Mouse (Mus musculus): ENCODE measurements at regions not wholly inside any gene's neighbourhood (a gene's known extent, or its start where the extent isn't known, plus 50 kb on each side); places are given as distances from the start of the nearest gene placed in this dataset.

DNA sequence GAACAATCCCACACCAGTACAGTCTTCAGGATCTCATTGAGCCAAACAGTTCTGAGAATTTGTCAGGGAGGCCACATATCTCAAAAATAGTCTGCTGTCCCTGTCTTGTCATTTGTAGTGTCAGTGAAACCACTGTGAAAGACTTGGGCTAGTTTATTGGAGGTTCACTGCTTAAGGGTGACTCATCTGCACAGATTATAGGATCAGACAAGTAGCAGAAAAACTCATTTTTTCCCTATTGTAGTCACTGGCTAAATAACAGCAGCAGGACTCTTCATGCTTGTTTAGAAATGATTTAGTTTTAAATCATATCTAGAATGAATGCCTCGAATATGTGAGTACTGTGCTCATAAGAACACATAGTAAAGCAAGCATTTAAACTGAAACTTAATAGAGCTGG lies 475.2 kb upstream of the Marcks start:
- no peak for DNase-seq (ENCODE audit: low spot score in 2 of 2)

DNA sequence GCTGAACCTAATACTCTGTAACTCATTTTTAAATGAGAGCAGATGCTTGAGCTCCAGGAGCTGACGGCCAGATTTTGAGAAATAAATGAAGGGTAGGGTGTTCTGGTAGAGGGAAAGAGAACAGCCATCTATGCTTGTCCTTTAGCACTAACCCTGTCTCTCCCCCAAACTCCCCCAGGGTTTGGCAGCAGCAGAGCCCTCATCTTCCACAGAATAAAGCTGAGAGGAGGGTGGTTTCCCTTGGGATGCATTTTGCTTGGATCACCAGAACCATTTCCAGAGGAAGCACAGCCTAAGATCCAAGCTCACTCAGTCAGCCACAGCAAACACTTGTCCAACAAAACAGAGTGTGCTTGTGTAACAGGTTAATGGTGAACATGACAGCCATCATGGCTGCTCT lies 464.8 kb upstream of the Marcks start:
- DNase-seq (ENCODE audit: low spot score in 2 of 2), result no peak

DNA sequence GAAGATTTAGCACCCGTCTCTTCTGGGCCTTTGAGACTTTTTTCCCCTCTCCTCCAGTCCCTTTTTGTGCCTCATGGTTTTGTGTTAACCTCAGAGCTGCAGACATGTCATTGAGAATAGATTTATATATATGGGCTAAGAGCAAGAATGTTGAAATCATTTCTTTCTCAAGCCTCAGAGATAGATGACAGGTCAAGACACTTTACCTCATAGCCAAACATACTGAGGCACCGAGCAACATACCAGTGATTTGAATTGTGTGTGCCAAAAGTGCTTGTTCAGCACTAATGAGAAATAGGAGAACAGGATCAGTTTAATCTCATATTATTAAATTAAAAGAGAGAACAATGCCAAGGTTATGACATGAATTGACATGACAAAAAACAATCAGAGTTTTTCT lies 464.2 kb upstream of the Marcks start:
- no peak for DNase-seq (ENCODE audit: low spot score in 2 of 2)

DNA sequence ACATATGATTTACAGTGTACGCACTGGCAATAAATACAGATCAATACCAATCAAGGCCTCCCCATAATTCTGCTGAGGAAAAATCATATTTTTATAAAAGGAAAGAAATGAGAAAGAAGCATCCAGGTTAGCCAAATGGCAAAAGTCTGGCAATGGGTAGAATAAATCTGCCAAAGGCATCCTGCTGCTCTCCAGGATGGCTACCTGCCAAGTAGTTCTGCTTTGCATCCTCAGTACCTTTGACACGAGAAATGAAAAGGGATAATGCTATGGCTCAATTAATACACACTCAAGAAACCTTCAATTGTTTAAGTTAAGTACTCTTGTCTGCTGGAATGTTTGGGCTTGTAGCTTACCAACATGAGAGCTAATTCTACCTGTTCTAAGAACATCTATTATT lies 451.2 kb upstream of the Marcks start:
- no peak for DNase-seq (ENCODE audit: low spot score in 2 of 2)

DNA sequence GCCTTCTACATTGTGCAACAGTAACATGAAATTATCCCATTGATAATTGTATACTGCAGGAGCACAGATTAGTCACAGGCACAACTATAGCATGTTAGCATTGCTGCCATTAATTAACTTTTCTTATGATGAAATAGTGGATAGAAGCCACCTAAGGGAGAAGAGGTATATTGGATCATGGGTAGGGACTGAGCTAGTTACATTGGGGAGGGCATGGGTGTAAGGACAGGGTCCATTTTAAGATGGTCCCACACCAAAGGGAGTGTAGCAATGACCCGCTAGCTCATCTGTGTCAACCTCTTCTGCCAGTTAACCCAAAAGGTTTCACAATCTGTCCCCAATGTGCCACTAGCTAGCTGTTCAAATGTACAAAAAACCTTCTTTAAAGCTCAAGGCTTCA lies 450.3 kb upstream of the Marcks start:
- no peak for DNase-seq (ENCODE audit: low spot score in 2 of 2)

DNA sequence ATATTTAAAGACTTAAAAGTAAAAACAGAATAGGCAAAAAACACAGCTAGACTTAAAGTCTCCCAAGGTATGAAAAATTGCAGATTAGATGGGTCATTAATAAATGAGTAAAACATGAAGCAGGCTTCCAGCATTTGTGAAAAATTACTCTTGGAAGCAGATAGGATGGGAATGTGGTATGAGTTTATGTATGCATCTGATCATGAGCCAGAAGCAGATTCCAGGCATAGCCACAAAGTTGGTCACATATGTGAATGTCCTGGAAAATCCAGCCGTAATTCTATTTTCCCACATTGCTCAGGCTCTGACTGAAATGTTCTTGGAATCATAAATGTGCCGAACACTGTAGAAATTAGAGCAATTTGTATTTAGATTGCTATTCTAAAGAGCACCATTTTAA lies 432.5 kb upstream of the Marcks start:
- no peak for DNase-seq (ENCODE audit: low spot score in 2 of 2)

DNA sequence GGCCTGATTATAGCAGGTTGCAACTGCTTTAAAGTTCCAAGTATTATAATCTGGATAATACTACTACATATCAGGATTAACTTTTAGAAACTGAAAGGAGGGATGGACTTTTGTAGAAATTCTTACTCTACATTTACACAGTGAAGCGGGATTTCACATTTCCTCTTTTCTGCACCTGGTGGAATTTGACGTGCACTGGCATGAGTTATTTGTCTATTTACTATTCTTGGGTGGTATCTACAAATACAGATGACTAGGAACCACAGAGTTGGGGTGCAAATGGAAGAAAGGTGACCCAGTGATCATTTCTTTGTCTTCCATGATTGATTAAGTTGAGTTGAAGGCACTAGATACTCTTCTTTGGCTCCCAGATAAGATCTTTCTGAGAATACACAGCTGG lies 423.0 kb upstream of the Marcks start:
- DNase-seq (ENCODE audit: low spot score in 2 of 2), result no peak

DNA sequence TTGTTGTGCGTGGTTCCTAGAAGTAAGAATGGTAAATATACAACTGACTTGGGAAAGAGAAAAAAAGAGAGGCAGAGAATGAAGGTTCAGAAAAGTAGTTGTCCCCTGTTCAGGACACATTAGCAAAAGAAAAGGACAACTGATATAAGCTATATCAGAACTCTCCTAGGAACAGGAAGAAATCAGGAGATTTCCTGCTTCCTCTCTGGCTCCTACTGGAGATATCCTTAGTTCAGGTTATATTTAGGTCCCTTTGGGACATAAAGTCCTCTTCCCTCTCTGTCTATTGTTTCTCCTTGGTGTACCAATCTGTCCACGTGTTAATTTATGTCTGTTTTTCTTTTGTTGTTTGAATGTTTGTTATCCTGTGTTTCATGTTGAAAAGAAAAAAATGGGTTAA lies 410.7 kb upstream of the Marcks start:
- no peak for DNase-seq (ENCODE audit: low spot score in 2 of 2)

DNA sequence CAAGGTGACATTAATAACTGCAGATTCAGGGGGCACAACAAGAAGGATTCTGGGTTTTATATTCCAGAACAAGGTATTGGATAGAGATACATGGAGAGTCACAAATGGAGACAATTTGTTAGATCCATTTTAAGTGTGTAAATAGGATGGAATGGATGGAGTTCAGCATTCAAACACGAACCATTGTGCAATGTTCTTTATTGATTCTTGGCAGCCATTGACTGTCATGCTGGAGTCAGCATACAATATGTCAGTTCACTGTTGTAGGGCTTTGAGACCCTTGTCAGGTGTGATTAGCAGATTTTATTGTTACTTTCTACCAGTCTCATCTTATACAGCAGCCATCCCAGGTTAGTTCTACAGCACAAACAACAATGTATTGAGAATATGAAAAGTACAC lies 402.0 kb upstream of the Marcks start:
- no peak for DNase-seq (ENCODE audit: low spot score in 2 of 2)

DNA sequence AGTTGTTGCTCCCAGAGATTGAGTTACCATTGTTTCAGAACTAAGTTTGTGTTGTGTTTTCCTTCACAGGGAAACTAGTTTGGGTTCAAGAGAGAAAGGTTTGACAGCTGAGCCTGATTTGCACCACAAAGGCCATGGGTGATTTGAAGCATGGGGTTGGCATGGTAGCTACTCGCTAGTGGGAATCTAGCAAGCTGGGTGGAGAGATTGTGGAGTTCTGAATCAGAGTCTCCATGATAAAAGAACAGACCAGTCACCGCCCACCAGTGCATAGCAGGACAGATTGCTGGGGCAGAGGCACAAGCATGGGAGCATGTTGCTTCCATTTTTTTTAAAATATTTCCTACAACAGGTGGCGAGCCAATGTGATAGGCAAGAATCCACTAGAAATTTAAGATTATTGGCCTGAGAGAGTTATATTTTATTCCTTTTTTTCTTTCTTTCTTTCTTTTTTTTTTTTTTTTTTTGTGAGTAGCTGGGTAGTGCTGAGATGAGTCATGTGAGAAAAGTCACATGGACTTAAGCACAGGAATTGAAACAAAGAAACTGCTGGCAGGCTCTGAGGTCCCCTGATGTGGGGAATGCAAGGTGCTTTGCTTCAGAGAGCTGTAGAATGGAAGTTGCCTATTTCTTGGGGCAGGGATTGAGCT lies 367.4 kb upstream of the Marcks start:
- DNase-seq (ENCODE audit: low spot score in 2 of 2), result no peak

DNA sequence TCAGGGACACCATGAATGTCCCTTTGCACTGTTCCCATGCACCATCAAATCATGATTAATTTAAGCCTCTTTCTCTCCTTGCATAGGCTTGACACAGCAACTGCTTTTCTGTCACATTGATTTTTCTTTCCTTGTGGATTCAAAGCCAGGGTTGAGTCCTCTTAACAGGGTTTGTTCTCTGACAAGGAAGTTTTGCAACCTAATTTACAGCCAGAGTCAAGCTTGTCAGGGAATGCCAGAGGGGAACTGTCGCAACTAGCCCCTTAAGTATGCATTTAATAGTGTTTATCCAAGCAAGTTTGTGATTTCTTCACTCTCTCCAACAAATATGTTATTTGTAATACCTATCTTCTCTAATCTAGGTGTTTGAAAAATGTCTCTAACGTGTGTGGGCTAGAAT lies 365.7 kb upstream of the Marcks start:
- no peak for DNase-seq (ENCODE audit: low spot score in 2 of 2)

DNA sequence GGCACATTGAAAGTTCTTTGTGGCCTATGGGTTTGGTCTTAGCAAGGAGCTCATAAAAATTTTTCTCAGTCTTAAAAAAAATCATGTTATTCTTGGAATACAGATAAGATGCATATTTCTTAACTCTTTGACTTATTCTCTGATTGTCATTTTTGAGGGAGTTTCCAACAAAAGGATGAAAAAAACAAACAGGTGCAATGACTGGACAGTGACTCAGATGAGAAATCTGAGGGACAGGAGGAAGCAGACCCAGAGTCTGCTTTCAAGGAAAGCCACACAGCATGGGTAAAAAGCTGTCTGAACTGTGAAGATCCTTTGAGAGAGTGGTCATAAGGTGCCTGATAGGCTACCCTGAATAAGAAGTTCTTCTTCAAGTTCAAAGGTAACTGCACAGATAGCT lies 363.8 kb upstream of the Marcks start:
- no peak for DNase-seq (ENCODE audit: low spot score in 2 of 2)

DNA sequence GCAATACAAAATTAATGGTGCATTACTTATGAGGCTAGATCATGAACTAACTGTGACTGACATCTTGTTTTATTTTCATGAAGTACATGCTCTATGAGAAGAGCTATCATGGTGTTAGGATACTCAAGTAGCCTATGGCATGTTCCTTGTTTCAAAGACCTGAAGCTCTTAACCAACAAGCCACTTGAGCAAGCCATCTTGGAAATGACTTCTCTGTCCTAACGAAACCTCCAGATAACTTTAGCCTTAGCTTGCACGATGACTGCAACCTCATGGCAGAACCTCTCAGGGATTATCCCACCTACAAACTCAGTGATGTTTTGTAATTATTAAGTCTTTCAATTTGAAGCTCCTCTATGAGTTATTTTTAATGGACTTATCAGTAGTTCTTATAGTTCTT lies 362.3 kb upstream of the Marcks start:
- no peak for DNase-seq (ENCODE audit: low spot score in 2 of 2)

DNA sequence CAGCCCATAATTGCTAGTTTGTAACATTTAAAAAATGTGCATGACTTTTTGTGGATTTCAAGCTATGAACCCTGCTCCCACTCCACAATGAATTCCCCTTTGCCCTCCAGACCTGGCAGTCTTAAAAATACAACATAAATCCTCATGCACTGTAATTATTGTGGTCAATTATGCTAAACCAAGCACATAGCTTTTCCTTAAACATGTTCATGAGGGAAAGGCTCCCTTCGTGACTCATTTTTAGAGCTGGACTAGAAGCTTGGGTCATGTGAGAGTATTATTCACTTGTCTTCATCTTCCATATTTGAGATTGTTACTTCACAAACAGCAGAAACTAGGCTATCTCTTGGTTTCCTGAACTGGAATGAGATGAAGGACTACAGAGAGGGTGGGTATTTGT lies 356.7 kb upstream of the Marcks start:
- no peak for DNase-seq (ENCODE audit: low spot score in 2 of 2)

DNA sequence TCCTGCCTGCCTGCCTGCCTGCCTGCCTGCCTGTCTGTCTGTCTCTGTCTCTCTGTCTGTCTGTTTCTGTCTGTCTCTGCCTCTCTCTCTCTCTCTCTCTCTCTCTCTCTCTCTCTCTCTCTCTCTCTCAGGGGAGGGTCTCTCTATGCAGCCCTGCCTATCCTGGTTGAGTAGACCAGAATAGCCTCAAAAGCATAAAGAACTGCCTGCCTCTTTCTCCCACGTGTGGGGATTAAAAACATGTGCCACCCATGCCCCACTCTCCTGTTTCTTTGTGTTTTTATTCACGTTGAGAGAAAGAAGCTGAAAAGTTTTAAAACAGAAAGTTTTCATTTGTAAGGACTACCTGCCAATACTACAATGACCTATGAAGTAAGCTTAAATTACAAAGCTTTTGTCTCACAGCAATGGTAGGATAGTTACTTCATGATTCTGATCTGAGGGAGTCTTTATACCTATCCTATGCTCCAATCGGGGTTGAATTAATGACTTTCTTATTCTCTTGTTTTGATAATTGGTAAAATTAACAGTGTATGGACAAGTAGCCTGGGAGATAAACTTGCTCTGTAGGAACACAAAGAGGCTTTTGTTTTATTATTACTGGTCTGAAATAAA lies 355.9 kb upstream of the Marcks start:
- DNase-seq (ENCODE audit: low spot score in 2 of 2), result no peak

DNA sequence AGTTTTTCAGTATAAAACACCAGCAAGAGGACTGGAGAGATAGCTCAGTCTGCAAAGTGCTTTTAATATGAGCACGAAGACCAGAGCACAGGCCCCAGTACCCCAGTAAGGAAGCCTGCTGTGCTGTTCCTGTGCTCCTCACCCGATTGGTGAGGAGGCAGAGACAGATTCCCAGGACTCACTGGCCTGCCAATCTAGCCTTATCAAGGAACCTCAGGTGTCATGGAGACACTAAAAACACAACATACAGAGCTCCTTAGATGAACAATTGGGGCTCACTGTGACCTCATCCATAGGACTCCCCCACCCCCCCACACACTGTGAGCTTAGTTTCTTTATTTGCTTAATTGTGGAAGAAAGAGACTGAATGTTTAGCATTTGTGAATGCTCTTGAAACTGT lies 355.4 kb upstream of the Marcks start:
- no peak for DNase-seq (ENCODE audit: low spot score in 2 of 2)

DNA sequence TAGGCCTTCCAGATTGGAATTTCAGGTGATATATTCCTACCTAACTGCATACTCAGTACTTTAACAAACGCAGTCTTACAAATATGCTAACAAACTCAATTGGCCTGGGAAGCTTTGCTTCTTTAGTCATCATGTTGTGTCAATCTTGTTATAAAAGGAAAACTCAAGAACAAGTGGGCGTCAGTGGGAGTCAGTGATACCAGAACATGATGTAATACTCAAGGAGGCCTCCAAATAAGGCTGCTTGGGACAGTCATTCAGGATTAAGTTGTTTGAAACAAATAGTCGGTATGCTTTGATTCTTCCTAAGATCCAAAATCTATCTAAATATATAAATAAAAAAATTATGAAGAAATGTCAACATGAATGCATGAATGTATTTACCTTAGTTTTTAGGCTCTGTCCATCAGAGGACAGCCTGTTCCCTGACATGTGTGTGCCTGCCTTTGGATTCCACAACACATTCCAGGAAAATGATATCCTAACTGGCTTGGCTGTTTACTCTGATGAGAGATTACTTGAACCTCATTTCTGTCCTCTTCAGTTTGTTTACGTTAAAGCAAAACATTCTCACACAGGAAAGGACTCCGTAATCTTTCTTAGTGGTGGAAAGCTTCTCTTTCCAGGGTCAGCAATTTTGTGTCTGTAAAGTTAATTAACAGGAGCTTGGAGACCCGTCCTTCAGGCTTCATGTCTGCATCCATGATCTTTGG lies 345.7 kb upstream of the Marcks start:
- no peak for DNase-seq (ENCODE audit: low spot score in 2 of 2)

DNA sequence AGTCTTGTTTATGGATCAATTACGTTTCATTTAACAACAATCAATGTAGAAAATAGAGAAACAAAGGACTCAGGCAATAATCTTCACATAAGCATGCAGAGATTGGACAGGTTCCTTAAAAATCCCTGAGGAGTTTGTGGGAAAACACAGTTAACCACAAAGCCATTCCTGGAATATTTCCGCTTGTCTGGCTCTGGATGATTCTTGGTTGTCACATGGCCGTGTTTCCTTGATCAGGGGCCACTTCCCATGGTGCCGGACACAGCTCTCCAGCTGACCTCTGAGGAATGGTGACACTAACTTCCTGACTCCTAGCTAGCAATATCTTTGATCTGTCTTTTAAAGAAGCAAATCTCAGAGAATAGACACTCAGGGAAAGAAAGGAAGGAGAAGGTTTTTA lies 344.8 kb upstream of the Marcks start:
- DNase-seq (ENCODE audit: low spot score in 2 of 2), result no peak

DNA sequence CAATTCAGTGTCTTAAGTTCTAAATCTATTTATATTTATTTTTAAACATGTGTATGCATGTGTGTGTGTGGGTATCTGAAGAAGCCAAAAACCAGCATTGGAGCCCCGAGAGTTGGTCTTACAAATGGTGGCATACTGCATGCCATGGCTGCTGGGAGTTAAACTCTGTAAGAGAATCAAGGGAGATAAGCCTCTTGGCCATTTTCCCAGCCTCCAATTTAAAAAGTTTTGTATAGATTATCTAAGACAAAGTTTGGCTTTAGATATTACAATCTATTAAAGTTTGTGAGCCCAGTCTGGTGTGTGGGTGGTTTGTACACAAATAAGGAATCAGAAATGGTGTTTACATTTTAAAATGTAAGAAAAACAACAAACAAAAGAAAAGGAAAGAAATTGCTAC lies 343.2 kb upstream of the Marcks start:
- DNase-seq (ENCODE audit: low spot score in 2 of 2), result no peak

DNA sequence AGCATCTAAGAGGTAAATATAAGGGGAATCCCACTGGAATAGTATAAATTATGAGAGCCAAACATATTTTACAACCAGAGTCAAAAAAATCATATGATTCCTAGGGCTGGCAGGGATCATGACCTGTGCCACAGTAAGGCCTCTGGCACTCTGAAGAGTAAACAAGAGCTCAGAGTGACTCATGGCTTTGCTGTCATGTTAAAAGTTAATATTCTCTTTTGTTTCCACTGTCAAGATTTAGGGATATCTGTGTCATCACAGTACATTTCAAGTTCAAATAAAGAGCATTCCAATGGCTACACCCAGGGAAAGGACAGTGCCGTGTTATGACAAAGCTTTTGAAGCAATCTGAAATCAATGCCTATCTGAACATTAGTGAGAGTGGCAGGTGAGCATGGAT lies 341.6 kb upstream of the Marcks start:
- no peak for DNase-seq (ENCODE audit: low spot score in 2 of 2)

DNA sequence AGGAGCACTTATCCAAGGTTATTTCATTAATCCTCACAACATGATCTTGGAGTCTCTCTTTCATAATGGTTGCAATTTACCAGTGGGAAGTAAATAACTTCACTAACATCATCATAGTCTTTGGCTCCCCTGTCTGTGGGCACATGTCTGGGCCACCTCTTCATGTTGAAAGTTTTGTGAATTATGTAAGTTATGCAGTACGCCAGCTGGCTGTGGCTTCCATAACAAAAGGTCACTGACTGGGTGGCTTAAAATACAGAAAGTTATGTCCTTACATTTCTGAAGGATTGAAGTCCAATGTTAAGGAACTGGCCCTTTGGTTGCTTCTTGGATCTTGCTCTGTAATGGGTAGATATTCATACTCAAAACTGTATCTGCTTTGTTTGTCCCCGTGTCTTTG lies 339.4 kb upstream of the Marcks start:
- DNase-seq (ENCODE audit: low spot score in 2 of 2), result no peak

DNA sequence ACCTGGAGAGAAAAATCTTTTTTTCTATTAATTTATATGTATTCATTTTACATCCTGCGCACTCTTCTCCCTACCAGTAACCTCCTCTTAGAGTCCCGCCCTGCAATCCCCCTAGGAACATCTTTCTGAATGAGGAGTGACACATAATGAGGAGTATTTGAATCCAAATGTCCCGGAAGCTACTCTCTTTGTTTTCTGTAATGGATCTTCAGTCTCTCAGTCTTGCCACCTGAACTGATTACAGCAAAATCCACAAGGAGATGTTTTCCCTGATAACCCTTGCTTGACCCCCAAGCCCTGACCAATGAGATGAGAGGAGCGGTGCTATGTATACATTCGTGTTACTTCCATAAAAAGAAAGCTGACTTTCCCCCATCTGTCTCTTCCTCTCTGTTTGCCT lies 334.4 kb upstream of the Marcks start:
- DNase-seq (ENCODE audit: low spot score in 2 of 2), result no peak

DNA sequence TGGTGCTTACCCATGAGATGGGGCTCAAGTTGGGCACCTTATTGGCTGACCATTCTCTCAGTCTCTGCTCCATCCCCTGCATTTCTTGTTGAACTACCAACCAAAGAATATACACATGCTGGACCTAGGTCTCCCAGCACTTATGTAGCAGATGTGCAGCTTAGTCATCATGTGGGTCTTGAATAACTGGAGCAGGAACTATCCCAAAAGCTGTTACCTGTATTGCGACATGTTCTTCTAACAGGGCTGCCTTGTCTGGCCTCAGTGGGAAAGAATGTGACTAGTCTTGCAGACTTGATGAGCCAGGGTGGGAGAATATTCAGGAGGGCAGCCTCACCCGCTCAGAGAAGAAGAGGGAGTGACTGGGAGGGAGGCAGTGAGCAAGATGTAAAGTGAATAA lies 318.7 kb upstream of the Marcks start:
- DNase-seq (ENCODE audit: low spot score in 2 of 2), result no peak

DNA sequence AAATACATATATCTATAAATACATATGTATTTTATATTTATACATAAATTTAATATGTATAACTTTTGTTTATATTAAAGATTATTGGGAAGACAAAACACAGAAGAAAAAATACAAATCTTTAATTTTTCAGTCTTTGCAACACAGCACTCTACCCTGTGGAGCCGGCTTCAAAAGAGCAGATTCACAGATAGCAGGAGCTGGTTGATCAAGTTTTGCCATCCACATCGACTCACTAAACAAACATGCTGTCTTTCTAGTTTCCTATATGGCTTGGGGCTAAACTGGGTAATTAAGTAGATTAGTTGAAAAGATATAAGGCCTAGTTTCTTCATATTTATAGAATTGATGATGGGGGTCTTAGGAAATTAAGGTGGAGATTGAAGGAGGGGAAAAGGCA lies 311.2 kb upstream of the Marcks start:
- DNase-seq (ENCODE audit: low spot score in 2 of 2), result no peak

Measured in spleen, postnatal 14 days (tissue).